Comparison of ENCODE assay signal across 20 mouse cellular contexts in the genomic region with DNA sequence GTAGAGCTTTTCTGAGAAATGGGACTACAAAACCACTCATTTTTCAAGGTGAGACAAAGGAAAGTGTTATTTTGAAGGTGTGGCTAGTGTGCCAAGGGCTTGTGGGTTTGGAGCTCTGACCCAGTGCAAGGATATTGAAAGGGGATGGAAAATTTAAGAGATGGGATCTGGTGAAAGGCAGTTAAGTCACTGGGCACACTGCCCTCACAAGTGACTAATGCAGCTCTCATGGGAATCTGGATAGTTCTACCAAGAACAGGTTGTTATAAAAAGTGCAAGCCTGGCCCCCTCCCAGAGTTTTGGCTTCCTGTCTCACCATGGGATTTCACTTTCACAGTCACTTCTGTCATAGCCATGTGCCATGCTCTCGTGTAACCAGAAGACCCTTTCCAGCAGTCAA.
"Had no signal": no experiment of that assay in that cellular context is flagged by ENCODE, and none has a peak within 500 bp of the region (broad histone marks: within the 10 kb centered on the region; RNA-seq: fewer than 3 reads in every experiment).

No protein-coding gene starts in this region.

- H3K9ac ChIP-seq: kidney, embryonic 15.5 days; limb, embryonic 12.5 days; limb, embryonic 15.5 days; liver, embryonic 14.5 days; liver, postnatal 0 days; lung, embryonic 14.5 days; midbrain, embryonic 12.5 days; neural tube, embryonic 13.5 days; stomach, embryonic 15.5 days had no signal

- H3K4me3 ChIP-seq: kidney, embryonic 15.5 days; limb, embryonic 12.5 days; limb, embryonic 15.5 days; midbrain, embryonic 12.5 days; myocyte; neural tube, embryonic 13.5 days; stomach, embryonic 15.5 days had no signal

- H3K27ac ChIP-seq: kidney, embryonic 15.5 days; limb, embryonic 12.5 days; limb, embryonic 15.5 days; liver, embryonic 14.5 days; macrophage; midbrain, embryonic 12.5 days; neural tube, embryonic 13.5 days; stomach, embryonic 15.5 days had no signal

- DNase-seq: kidney, adult 8-10 months; kidney, postnatal 10 days; kidney, postnatal 36 days; layer of hippocampus, postnatal 36 days; left cerebral cortex, postnatal 4 days; liver, postnatal 0 days; lung, embryonic 14.5 days; retina, postnatal 1 day; right cerebral cortex, postnatal 25 days; spleen, adult 18-20 months; thymus, postnatal 25 days had no signal

- H3K27me3 ChIP-seq: kidney, embryonic 15.5 days; limb, embryonic 12.5 days; limb, embryonic 15.5 days; midbrain, embryonic 12.5 days; neural tube, embryonic 13.5 days; stomach, embryonic 15.5 days had no signal

- H3K36me3 ChIP-seq: kidney, embryonic 15.5 days; limb, embryonic 12.5 days; limb, embryonic 15.5 days; midbrain, embryonic 12.5 days; neural tube, embryonic 13.5 days; stomach, embryonic 15.5 days had no signal

- H3K4me1 ChIP-seq: kidney, embryonic 15.5 days; limb, embryonic 12.5 days; limb, embryonic 15.5 days; midbrain, embryonic 12.5 days; neural tube, embryonic 13.5 days; stomach, embryonic 15.5 days had no signal
